Mouse (Mus musculus): ENCODE results near the gene Smim8. TPM values are rescaled to one million over a fixed set of nuclear protein-coding genes. Genes with fewer than 3 reads are reported as not detected.
"Not testable (repeated sequence)": the region's sequence is repeated elsewhere in the genome, so short reads cannot be mapped to it uniquely, and the experiment has no call there.

The Smim8 gene
- total RNA-seq (2017), result 22.5 and 49.1 TPM in 2 replicates

- peak; percentile 98 for ATAC-seq (replicated peaks in 1 of 2; ENCODE audit: insufficient read depth in 1 of 2, low FRiP score in 2 of 2, low TSS enrichment in 1 of 2, low read depth in 1 of 2, poor library complexity in 2 of 2, severe bottlenecking in 2 of 2)
Measured at GRCm38 (mm10) chr4:34777677-34778527, at the start of gene Smim8. TSS of gene Smim8 (minus strand) at chr4:34778423.

GRCm38 (mm10) chr4:34823901-34824300, 45.7 kb upstream of the Smim8 start:
- no peak for ATAC-seq (replicated peaks in 1 of 2; ENCODE audit: insufficient read depth in 1 of 2, low FRiP score in 2 of 2, low TSS enrichment in 1 of 2, low read depth in 1 of 2, poor library complexity in 2 of 2, severe bottlenecking in 2 of 2)

- ATAC-seq (replicated peaks in 1 of 2; ENCODE audit: insufficient read depth in 1 of 2, low FRiP score in 2 of 2, low TSS enrichment in 1 of 2, low read depth in 1 of 2, poor library complexity in 2 of 2, severe bottlenecking in 2 of 2), result no peak
Measured at GRCm38 (mm10) chr4:34819904-34820303, 41.7 kb upstream of the Smim8 start.

- no peak for ATAC-seq (replicated peaks in 1 of 2; ENCODE audit: insufficient read depth in 1 of 2, low FRiP score in 2 of 2, low TSS enrichment in 1 of 2, low read depth in 1 of 2, poor library complexity in 2 of 2, severe bottlenecking in 2 of 2)
Measured at GRCm38 (mm10) chr4:34801166-34802034, 23.2 kb upstream of the Smim8 start.

GRCm38 (mm10) chr4:34798005-34798404, 19.8 kb upstream of the Smim8 start:
- ATAC-seq (replicated peaks in 1 of 2; ENCODE audit: insufficient read depth in 1 of 2, low FRiP score in 2 of 2, low TSS enrichment in 1 of 2, low read depth in 1 of 2, poor library complexity in 2 of 2, severe bottlenecking in 2 of 2), result no peak

- 0 out of 4 replicates have a peak, but pooled peaks of 1 of the 2 experiments have one; percentile 17 for ATAC-seq (replicated peaks in 1 of 2; ENCODE audit: insufficient read depth in 1 of 2, low FRiP score in 2 of 2, low TSS enrichment in 1 of 2, low read depth in 1 of 2, poor library complexity in 2 of 2, severe bottlenecking in 2 of 2)
Measured at GRCm38 (mm10) chr4:34797294-34797983, 19.2 kb upstream of the Smim8 start.

GRCm38 (mm10) chr4:34796294-34796693, 18.1 kb upstream of the Smim8 start:
- no peak for ATAC-seq (replicated peaks in 1 of 2; ENCODE audit: insufficient read depth in 1 of 2, low FRiP score in 2 of 2, low TSS enrichment in 1 of 2, low read depth in 1 of 2, poor library complexity in 2 of 2, severe bottlenecking in 2 of 2)

- no peak for ATAC-seq (replicated peaks in 1 of 2; ENCODE audit: insufficient read depth in 1 of 2, low FRiP score in 2 of 2, low TSS enrichment in 1 of 2, low read depth in 1 of 2, poor library complexity in 2 of 2, severe bottlenecking in 2 of 2)
Measured at GRCm38 (mm10) chr4:34786476-34786875, 8.3 kb upstream of the Smim8 start.

- ATAC-seq (replicated peaks in 1 of 2; ENCODE audit: insufficient read depth in 1 of 2, low FRiP score in 2 of 2, low TSS enrichment in 1 of 2, low read depth in 1 of 2, poor library complexity in 2 of 2, severe bottlenecking in 2 of 2), result no peak
Measured at GRCm38 (mm10) chr4:34785646-34786045, 7.4 kb upstream of the Smim8 start.

GRCm38 (mm10) chr4:34784865-34785264, 6.6 kb upstream of the Smim8 start:
- ATAC-seq (replicated peaks in 1 of 2; ENCODE audit: insufficient read depth in 1 of 2, low FRiP score in 2 of 2, low TSS enrichment in 1 of 2, low read depth in 1 of 2, poor library complexity in 2 of 2, severe bottlenecking in 2 of 2), result no peak; a peak in 1 of 4 replicates

- ATAC-seq (replicated peaks in 1 of 2; ENCODE audit: insufficient read depth in 1 of 2, low FRiP score in 2 of 2, low TSS enrichment in 1 of 2, low read depth in 1 of 2, poor library complexity in 2 of 2, severe bottlenecking in 2 of 2), result no peak
Measured at GRCm38 (mm10) chr4:34782730-34783129, 4.5 kb upstream of the Smim8 start.

GRCm38 (mm10) chr4:34771652-34772371, 6.4 kb downstream of the Smim8 start:
- ATAC-seq (replicated peaks in 1 of 2; ENCODE audit: insufficient read depth in 1 of 2, low FRiP score in 2 of 2, low TSS enrichment in 1 of 2, low read depth in 1 of 2, poor library complexity in 2 of 2, severe bottlenecking in 2 of 2), result no peak

GRCm38 (mm10) chr4:34756163-34756562, 22.1 kb downstream of the Smim8 start, which contains the start of gene Gm136:
TSS of gene Gm136 (minus strand) at chr4:34756263.
- no peak for ATAC-seq (replicated peaks in 1 of 2; ENCODE audit: insufficient read depth in 1 of 2, low FRiP score in 2 of 2, low TSS enrichment in 1 of 2, low read depth in 1 of 2, poor library complexity in 2 of 2, severe bottlenecking in 2 of 2)

GRCm38 (mm10) chr4:34749236-34749635, 29.0 kb downstream of the Smim8 start:
- ATAC-seq (replicated peaks in 1 of 2; ENCODE audit: insufficient read depth in 1 of 2, low FRiP score in 2 of 2, low TSS enrichment in 1 of 2, low read depth in 1 of 2, poor library complexity in 2 of 2, severe bottlenecking in 2 of 2), result no peak

- no peak for ATAC-seq (replicated peaks in 1 of 2; ENCODE audit: insufficient read depth in 1 of 2, low FRiP score in 2 of 2, low TSS enrichment in 1 of 2, low read depth in 1 of 2, poor library complexity in 2 of 2, severe bottlenecking in 2 of 2)
Measured at GRCm38 (mm10) chr4:34734461-34734860, 43.8 kb downstream of the Smim8 start.

GRCm38 (mm10) chr4:34733415-34733814, 44.8 kb downstream of the Smim8 start:
- not testable (repeated sequence) for ATAC-seq (replicated peaks in 1 of 2; ENCODE audit: insufficient read depth in 1 of 2, low FRiP score in 2 of 2, low TSS enrichment in 1 of 2, low read depth in 1 of 2, poor library complexity in 2 of 2, severe bottlenecking in 2 of 2)

GRCm38 (mm10) chr4:34729851-34730341, 48.3 kb downstream of the Smim8 start, which contains the start of gene Cfap206:
TSS of gene Cfap206 (minus strand) at chr4:34730206.
- ATAC-seq (replicated peaks in 1 of 2; ENCODE audit: insufficient read depth in 1 of 2, low FRiP score in 2 of 2, low TSS enrichment in 1 of 2, low read depth in 1 of 2, poor library complexity in 2 of 2, severe bottlenecking in 2 of 2), result peak; percentile 93 to 95

All from hematopoietic stem cell, adult 5-6 weeks (primary cell).